Mouse (Mus musculus): ENCODE results near the gene Fam240b.
"Not testable (repeated sequence)": the region's sequence is repeated elsewhere in the genome, so short reads cannot be mapped to it uniquely, and the experiment has no call there.

The Fam240b gene

GRCm38 (mm10) chr13:64497692-64498091 is at the start of gene Fam240b:
Fam240b (minus strand) TSS chr13:64497792.
- no peak for DNase-seq (ENCODE audit: low read depth, low spot score)

- no peak for DNase-seq (ENCODE audit: low read depth, low spot score)
Observed at GRCm38 (mm10) chr13:64530139-64530538, 32.5 kb upstream of the Fam240b start.

GRCm38 (mm10) chr13:64526515-64527285 is 29.1 kb upstream of the Fam240b start:
- no peak for DNase-seq (ENCODE audit: low read depth, low spot score)

- DNase-seq (ENCODE audit: low read depth, low spot score): no peak
Observed at GRCm38 (mm10) chr13:64514247-64514646, 16.7 kb upstream of the Fam240b start.

GRCm38 (mm10) chr13:64511616-64512015 is 14.0 kb upstream of the Fam240b start:
- no peak for DNase-seq (ENCODE audit: low read depth, low spot score)

GRCm38 (mm10) chr13:64507361-64507760 is 9.8 kb upstream of the Fam240b start:
- DNase-seq (ENCODE audit: low read depth, low spot score): no peak

GRCm38 (mm10) chr13:64502833-64503232 is 5.2 kb upstream of the Fam240b start:
- no peak for DNase-seq (ENCODE audit: low read depth, low spot score)

DNA sequence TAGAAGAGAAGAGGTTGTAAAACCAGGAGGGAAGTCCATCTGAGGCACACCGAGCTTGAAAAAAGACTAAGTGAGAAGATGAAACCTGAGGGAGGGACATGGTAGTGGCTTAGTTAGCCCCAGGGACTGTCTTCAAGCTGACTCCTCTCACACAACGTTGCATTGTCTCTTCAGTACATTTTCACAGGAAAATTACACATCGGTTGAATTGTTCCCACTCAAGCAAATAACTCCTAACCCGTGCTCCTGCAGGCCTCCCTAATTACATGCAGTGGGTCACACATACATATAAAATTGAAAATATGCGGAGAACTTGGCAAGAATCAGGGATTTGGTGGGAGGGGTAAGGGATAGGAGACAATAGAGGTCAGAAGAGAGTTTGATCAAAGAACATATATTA is 4.0 kb downstream of the Fam240b start:
- DNase-seq (ENCODE audit: low read depth, low spot score): no peak

GRCm38 (mm10) chr13:64489886-64490285 is 7.7 kb downstream of the Fam240b start:
- DNase-seq (ENCODE audit: low read depth, low spot score): no peak

DNA sequence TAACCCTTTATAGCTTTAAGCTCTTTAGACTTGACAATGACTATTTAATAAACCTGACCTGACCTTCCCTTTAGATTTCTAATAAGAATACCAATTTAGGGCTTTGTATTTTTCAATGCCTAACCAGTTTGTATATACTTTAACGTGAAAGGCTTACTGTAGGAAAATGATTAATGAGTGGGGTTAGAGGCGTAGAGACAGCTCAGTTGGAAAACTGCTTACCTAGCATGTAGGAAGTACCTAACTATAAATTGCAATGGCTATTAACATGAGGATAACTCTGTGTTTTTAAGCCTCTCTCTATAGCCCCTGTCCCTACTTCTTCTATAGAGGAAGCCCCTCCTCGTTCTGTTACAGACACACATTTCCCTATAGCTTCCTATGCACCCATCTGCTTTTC is 17.6 kb downstream of the Fam240b start:
- no peak for DNase-seq (ENCODE audit: low read depth, low spot score)

DNA sequence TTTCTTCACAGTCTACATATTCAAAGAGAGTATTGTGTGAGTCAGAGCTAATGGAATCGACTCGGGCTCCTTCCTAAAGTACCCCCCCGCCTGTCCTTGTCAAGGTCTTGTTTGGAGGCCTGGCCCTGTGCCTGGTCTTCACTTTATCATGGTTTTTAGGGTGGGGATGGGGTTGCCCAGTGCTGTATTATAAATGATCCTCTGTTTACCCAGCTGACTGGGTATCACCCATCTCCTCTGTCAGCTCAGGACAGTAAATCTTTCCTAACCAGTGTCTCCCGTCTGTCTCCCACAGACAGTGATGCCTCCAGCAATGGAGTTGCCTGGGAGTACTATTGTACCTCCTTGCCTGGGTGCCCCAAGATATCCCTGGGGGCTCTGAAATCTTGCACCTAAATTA is 19.6 kb downstream of the Fam240b start:
- no peak for DNase-seq (ENCODE audit: low read depth, low spot score)

GRCm38 (mm10) chr13:64467886-64468285 is 29.7 kb downstream of the Fam240b start:
- no peak for DNase-seq (ENCODE audit: low read depth, low spot score)

DNA sequence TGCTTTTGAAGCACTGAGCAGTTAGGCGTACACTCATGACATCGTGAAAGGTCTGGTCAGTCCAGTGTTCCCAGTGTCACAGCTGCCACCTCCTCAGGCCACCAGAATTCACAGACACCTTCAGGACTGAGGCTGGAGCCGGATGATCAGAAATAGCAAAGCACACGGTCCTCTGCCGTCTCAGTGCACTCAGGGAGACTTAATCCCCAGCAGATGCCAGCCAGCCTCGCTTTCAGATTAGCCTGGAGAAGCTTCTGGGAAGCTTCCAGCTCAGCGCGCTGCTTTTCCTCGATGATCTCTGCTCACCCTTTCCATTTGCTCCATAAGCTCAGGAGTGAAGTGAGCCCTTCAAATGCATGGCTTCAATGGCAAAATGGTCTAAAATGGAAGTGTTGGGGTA is 32.4 kb downstream of the Fam240b start:
- DNase-seq (ENCODE audit: low read depth, low spot score): no peak

DNA sequence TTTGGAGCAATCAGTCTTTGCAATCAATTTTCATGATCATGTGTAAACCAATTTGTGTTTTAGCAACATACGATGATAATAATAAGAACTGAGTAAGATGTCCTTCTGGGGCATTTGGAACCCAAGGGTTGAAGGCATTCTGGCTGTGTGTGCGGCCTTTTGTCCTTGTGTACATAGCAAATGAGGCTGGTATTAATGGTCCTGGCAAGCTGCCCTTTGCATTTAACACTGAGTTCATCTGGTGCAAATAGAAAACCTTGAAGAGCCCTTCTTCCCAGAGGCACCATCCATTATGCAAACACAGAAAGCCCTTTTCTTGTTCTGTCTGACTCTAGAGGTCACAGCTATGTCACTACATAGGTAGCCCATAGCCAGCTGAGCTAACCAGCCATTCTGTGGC is 35.0 kb downstream of the Fam240b start:
- no peak for DNase-seq (ENCODE audit: low read depth, low spot score)

GRCm38 (mm10) chr13:64458181-64458580 is 39.4 kb downstream of the Fam240b start:
- no peak for DNase-seq (ENCODE audit: low read depth, low spot score)

GRCm38 (mm10) chr13:64457225-64457978 is 40.2 kb downstream of the Fam240b start:
- not testable (repeated sequence) for DNase-seq (ENCODE audit: low read depth, low spot score)

DNA sequence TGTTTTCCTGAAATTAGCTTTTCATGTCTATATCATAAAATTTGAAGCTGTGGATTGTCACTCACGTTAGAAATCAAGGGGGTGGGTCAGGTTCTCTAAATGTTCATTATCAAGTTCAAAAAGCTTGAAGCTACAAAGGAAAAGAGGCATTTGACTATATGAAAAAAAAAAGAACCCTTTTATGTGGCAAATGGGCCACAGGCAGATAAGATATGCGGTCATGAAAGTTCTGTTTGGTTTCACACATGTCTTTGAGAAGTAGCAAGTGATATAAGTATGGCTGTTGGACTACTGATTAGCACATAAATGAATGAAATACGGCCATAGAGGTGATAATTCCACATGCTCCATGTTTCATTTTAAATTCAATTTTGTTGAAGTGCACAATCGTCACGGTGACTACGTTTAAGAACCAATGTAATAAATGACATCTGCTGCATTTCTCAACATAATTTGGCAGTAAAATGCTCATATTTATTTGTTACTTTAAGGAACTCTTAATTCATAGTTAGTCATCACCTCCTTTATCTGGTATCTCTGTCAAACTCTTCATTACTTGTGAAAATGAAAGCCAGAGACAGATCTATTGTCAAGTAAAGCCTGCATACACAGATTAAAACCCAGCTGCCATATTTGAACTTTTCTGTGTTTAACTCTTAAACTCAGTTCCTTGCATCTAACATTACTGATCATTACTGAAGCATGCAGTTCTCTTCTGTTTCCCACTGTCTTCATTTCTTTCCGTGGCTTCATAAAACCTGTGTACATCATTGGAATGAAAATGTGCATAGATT is 47.4 kb downstream of the Fam240b start:
- no peak for DNase-seq (ENCODE audit: low read depth, low spot score)

DNA sequence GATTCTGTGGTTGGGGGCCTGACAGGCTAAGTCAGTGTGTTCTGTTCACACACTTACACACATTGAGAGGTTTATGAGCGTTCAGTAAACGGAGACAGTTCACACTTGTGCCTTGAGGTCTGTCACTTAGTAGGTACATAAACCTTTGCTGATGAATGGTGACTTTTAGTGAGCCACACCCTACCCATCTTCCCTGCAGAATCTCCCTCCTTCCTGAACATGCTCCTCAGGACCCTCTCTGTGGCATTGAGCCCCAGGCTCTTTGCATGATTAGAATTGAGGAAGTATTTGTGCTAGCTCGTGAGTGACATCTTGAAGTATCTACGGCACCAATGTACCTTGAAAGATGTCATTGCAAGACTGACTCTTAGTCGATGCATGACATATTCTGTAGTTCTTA is 48.9 kb downstream of the Fam240b start:
- no peak for DNase-seq (ENCODE audit: low read depth, low spot score)

GRCm38 (mm10) chr13:64447947-64448346 is 49.6 kb downstream of the Fam240b start:
- no peak for DNase-seq (ENCODE audit: low read depth, low spot score)

GRCm38 (mm10) chr13:64445254-64445920 is 52.2 kb downstream of the Fam240b start:
- DNase-seq (ENCODE audit: low read depth, low spot score): no peak

GRCm38 (mm10) chr13:64443263-64443894 is 54.2 kb downstream of the Fam240b start:
- DNase-seq (ENCODE audit: low read depth, low spot score): no peak

Data from embryo, embryonic 11.5 days (tissue).